Mouse (Mus musculus) neural tube, embryonic 10.5 days (tissue): ENCODE measurements around the gene Ccdc171.

Source experiments
- DNase-seq: peaks from one replicate; pipeline ENCODE4 v3.0.0-alpha.2; 2017; ENCODE audit warnings: low spot score; ENCODE audit errors: extremely low spot score

Gene Ccdc171

GRCm38 (mm10) chr4:83791811-83792210, 266.5 kb downstream of the Ccdc171 start:
- DNase-seq, result no peak

DNA sequence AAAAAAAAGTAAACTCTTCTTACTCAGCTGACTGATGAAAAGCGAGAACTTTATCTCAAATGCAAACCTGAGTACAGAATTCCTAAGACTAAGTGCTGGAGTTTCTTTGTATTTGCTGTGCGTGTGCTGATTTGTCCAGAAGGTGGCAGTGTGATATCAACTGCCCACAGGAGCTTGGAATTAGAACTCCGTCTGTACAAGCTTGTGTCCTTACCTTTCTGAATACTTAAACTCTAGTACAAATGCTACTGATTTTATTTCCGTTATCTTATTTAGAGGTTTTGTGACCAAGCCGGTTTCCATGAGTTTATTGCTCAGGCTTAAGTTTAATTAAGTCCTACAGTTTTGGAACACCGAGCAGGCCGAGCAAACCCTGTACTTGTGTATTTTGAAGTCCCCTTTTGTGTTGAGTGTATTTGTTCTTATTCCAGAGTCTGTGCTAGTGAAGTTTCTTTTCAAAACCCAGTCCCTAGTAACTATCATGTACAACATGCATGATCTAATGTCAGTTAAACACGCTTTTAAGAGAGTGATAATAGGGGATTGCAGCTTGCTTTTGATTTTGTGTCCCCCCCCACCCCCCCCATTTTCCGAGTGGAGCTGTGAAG, 269.1 kb downstream of the Ccdc171 start:
- DNase-seq, result peak; percentile 44

DNA sequence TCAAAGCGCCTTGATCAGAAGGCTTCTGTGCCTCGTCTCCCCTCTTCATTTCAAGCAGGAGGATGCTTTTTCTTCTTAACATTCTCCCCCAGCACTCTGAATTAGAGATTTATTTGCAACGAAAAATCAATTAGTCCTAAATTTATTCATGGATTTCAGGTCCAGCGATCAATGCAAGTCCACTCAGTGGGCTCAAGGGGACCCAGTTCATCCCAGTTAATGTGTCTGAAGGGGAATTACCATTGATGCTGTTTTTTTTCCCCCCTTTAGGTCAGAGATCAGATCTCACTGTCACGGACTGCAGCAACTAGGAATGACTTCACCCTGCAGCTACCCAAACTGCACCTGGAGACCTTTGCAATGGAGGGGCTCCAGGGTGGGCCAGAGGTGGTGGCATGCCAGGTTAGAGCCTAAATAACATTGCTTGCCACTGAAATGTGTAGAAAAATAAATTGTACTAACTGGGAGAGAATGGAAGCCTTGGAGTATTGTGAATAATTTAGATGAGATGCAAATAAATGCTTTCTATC, 269.6 kb downstream of the Ccdc171 start:
- DNase-seq, result no peak

DNA sequence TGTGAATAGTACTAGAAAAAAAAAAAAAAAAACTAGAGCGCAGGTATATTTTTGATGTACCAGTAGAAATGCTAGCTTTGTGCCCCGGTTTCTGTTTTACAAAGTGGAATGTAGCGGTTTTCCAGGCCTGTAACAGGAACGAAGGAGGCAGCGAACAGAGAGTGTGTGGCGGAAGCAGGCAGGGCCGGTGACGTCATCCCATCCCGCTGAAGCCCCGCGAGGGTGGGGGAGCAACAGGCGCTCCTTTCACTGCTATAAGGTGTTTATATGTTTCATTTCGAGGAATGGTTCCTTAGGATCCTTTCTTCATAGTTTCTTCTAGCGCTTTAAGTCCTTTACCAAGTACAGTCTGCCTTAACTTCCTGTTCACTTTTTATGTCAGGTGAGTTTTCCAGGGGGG, 272.6 kb downstream of the Ccdc171 start:
- no peak for DNase-seq

- DNase-seq, result no peak
Observed at GRCm38 (mm10) chr4:83798674-83799430, 273.5 kb downstream of the Ccdc171 start.

- DNase-seq, result no peak
Observed at GRCm38 (mm10) chr4:83800402-83800801, 275.1 kb downstream of the Ccdc171 start.

GRCm38 (mm10) chr4:83816925-83817324, 291.6 kb downstream of the Ccdc171 start:
- no peak for DNase-seq

GRCm38 (mm10) chr4:83829718-83830459, 304.5 kb downstream of the Ccdc171 start:
- no peak for DNase-seq

- DNase-seq, result peak; percentile 16
Observed at GRCm38 (mm10) chr4:83830891-83831880, 305.8 kb downstream of the Ccdc171 start.

GRCm38 (mm10) chr4:83839077-83839476, 313.7 kb downstream of the Ccdc171 start:
- DNase-seq, result no peak

GRCm38 (mm10) chr4:83846304-83846703, 321.0 kb downstream of the Ccdc171 start:
- no peak for DNase-seq

- DNase-seq, result no peak
Observed at GRCm38 (mm10) chr4:83853885-83854284, 328.5 kb downstream of the Ccdc171 start.

DNA sequence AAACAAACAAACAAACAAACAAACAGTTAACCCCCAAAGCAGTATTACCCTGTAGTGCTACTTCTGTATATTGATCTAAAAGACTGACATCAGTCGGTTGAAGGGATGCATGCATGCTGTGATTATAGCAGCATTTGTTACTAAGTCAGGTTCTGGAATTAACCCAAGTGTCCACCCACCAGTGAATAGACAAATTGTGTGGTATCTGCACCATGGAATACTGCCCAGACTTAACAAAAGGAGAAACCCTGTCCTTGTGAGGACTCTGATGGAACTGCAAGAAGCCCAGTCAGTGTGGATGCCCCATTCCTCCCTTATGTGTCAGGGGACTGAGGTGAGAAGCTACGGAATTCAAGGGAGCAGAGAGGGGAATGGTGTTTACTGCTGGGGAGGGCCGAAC, 336.4 kb downstream of the Ccdc171 start:
- DNase-seq, result no peak

DNA sequence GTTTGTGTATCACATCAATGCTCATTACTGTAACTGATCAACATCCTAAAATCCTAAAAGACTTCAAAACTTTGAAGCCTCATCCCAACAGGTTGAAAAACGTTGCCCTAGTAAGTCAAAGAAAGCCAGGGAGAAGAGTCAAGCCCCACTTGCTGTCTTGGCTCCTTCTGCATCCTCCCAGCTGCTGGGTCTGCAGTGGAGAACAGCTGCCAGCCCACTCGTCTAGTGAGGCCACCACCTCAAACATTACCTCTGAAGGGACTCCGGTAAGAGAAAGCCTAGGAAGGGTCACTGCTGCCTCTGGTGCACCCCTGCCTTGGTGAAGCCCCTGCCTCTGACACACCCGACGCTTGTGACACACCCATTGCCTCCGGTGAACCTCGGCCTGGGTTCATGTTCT, 336.9 kb downstream of the Ccdc171 start:
- DNase-seq, result no peak

DNA sequence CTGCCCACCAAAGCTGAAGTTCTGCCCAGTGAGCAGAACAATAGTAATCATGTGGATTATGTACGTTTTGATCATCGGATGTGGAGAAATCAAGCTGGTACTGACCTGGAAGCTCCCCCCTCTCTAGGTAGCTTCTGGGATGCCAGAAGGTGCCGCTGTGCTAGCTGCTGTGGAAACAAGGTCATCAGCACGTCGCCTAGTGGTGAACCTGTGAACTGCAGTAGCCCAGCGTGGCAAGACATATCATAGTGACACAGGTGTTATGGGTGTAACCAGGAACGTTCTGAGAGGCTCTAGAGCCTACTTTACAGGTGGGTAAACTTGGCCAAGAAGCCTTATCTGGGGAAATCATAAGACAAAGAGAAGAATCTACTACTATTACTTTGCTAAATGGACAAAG, 351.3 kb downstream of the Ccdc171 start:
- no peak for DNase-seq

DNA sequence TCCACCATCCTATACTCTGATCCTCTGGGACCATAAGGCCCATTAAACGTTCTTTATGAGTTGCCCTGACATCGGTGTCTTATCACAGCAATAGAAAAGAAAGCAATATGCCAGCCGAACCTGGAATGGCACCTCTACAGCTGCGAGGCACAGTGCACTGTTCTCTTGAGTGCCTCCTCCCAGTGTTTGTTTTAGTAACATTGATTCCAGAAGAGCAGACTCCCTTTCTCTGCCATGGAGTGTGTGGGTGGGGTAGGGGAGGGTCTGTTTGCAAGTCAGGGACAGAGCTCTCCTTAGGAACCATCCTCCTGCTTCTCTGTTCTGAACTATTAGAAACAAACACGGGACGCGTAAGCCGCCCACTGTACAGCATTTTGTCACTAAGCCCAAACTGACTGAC, 352.9 kb downstream of the Ccdc171 start:
- DNase-seq, result no peak

DNA sequence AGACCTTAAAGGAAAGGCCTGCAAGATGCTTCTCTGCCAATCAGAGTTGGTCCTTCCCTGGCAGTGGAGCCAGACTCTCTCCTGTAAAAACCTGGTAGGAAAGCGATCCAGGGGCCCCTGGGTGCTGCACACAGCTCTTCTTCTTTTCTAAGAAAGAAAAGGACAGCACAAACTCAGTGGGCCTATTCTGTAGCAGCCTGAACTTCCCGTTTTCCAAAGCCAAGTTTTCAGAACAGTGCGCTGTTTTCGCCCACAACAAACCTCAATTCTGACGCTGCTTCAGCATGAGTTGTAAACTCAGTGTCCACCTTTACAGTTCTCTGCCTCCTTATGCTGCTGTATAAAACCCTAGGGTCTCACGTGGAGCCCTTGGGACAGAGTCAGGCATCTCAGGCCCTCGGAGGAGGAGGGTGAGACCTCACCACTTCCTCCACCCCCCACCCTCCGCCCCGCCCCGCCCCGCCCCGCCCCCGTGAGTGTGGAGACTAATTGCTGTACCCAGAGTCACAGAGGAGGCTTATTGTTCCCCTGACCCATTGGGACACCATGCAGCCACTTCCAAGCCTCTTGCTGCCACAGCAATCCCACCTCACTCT, 363.2 kb downstream of the Ccdc171 start:
- no peak for DNase-seq

DNA sequence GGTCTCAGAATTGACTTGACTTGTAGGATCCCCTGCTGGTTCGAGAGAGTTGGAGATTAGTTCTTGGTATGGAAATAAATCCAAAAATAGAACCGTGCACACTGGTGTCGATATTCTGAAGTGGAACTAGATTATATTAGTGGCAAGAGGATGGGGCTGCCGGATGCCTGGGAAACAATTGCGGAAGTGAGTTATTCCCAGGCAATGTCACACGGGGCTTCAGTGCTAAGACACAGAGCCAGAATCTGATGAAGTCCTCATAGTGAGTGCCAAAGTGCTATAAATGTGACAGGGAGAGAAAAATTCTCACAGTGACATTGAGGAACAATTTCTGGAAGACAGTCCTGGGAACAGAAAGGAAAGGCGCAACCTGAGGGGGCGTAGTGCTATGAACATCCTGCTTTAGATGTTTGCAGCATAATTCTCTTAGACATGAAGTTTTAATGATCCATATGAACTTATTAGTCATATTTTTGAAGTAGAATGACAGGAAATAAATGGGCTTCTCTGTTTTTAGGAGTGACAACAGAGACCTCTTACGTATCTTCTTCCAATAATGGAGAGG, 376.8 kb downstream of the Ccdc171 start:
- no peak for DNase-seq
